Mouse (Mus musculus) gastrocnemius, adult 8-10 months (tissue): ENCODE results near the gene A430089I19Rik. TPM values are rescaled to one million over a fixed set of nuclear protein-coding genes. Genes with fewer than 3 reads are reported as not detected.
"Not testable (repeated sequence)": the region's sequence is repeated elsewhere in the genome, so short reads cannot be mapped to it uniquely, and the experiment has no call there.

Source experiments
- DNase-seq, 2 experiments: peaks; one replicate each; pipeline ENCODE4 v3.0.0; 2022; ENCODE audit warnings: low spot score in 2 of 2
- total RNA-seq, 4 experiments: library from RNA; stranded (reverse); gene quantifications; 2 replicates each; pipeline ENCODE4 v1.2.4; 2022

The A430089I19Rik gene
- not detected for total RNA-seq

GRCm38 (mm10) chr5:94306696-94307095 lies at the start of gene A430089I19Rik:
Gene A430089I19Rik (minus strand): TSS chr5:94306796.
- not testable (repeated sequence) for DNase-seq

- DNase-seq = not testable (repeated sequence)
These were observed 32.9 kb upstream of the A430089I19Rik start, which contains the start of gene AA792892 for GRCm38 (mm10) chr5:94339449-94339848. Gene AA792892 (plus strand): TSS chr5:94339749.

- DNase-seq = not testable (repeated sequence)
These were observed 7.5 kb upstream of the A430089I19Rik start, which contains the start of gene Gm6502 for GRCm38 (mm10) chr5:94314135-94314534. Gene Gm6502 (plus strand): TSS chr5:94314435.

Other genes with a start within 250 kb of the A430089I19Rik start
- gene BC061212, start 236.3 kb downstream of the A430089I19Rik start, total RNA-seq = not detected
- not detected for gene Gm6351, start 230.4 kb downstream of the A430089I19Rik start, total RNA-seq
- gene Gm3106, start 88.8 kb downstream of the A430089I19Rik start, total RNA-seq = not detected
- not detected for gene Gm6502, start 7.6 kb upstream of the A430089I19Rik start, total RNA-seq
- not detected for gene AA792892, start 33.0 kb upstream of the A430089I19Rik start, total RNA-seq
- gene Gm7682, start 139.0 kb upstream of the A430089I19Rik start, total RNA-seq = not detected
- gene Gm3139, start 219.5 kb upstream of the A430089I19Rik start, total RNA-seq = not detected